ENCODE assay signal across 9 mouse cellular contexts in the genomic region with DNA sequence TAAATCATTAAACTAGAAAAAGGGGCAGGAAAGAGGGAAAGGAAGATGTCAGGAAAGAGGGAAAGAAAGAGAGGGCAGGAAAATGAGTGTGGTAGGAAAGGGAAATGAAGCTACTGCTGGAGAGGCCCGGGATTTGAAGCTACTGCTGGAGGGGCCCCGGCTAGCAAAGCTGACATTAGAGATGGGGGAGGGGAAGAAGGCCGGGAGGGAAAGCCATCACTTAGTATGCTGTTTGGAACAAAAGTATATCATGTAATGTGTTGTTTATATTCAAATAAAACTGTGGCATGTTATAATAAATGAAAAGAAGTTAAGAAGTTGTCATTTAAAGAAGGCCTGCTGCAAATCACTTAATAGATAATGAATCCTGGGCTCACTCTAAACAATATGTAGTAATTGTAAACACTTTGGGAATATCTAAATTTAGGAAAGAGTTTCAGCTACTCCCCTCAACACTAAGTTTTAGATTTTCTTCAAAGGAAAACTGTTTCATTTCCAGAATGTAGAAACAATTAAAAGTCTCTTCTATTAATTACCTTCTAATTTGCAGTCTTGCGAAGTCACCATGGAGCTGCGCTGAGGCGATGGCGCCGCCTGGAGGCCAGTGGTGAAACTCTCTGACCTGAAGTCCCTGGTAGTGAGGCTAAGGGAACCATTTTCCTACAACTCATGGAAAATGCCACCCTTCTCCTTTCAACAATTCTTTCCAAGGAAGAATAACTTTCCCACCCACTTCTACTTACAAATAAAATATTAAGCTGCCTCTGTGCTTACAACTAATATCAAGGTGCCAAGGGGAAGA.
DNase-seq lines count a peak whose midpoint lies in the region; ATAC-seq lines count a peak whose summit lies in the region.
"Had no signal": no experiment of that assay in that cellular context is flagged by ENCODE, and none has a peak within 500 bp of the region (broad histone marks: within the 10 kb centered on the region; RNA-seq: fewer than 3 reads in every experiment).

No protein-coding gene starts in this region.

- no peak overlapping the region for H3K4me3 ChIP-seq in neural tube, embryonic 13.5 days
- H3K4me3 ChIP-seq: embryonic facial prominence, embryonic 12.5 days had no signal

- H3K9ac ChIP-seq in neural tube, embryonic 13.5 days, result no peak overlapping the region
- H3K9ac ChIP-seq: embryonic facial prominence, embryonic 12.5 days had no signal

- peak; percentile 59 for DNase-seq in kidney, adult 18-20 months
- DNase-seq in kidney, adult 11 months, result no peak
- peak; percentile 19 for DNase-seq in MEL-GATA-1-ER (ENCODE audit: extremely low read depth, low read depth)
- DNase-seq in cerebellum, postnatal 4 days (ENCODE audit: low spot score in 2 of 2), result peak; percentile 67 to 78
- peak; percentile 60 to 75 for DNase-seq in heart, postnatal 10 days
- DNase-seq in left cerebral cortex, postnatal 10 days (ENCODE audit: extremely low spot score in 1 of 2, low spot score in 2 of 2), result peak; percentile 69 to 70

- no peaks in the 10 kb centered on the region for H3K27me3 ChIP-seq in neural tube, embryonic 13.5 days
- H3K27me3 ChIP-seq: embryonic facial prominence, embryonic 12.5 days had no signal

- 9% methylated on average over 8 of the region's 8 CpGs for WGBS in neural tube, embryonic 13.5 days

- no peak overlapping the region for H3K27ac ChIP-seq in neural tube, embryonic 13.5 days (replicated peaks)
- H3K27ac ChIP-seq: embryonic facial prominence, embryonic 12.5 days had no signal

- intact Hi-C loops in heart, postnatal 10 days (cut with DNase I), result loop anchor here (2.0 kb wide), 1 partner anchor 457 kb away; no protein-coding TSS in a partner anchor
- intact Hi-C loops in left cerebral cortex, postnatal 10 days (cut with DNase I), result loop anchor here (2.0 to 5.0 kb wide), 2 partner anchors 459 to 858 kb away; no protein-coding TSS in a partner anchor

- no peaks in the 10 kb centered on the region for H3K9me3 ChIP-seq in neural tube, embryonic 13.5 days
- H3K9me3 ChIP-seq: embryonic facial prominence, embryonic 12.5 days had no signal

- no peaks in the 10 kb centered on the region for H3K36me3 ChIP-seq in neural tube, embryonic 13.5 days
- H3K36me3 ChIP-seq: embryonic facial prominence, embryonic 12.5 days had no signal

- no peak overlapping the region for H3K4me2 ChIP-seq in neural tube, embryonic 13.5 days
- H3K4me2 ChIP-seq: embryonic facial prominence, embryonic 12.5 days had no signal

- 0 out of 2 replicates have a peak, but pooled peaks have one; percentile 48 for ATAC-seq in neural tube, embryonic 13.5 days (ENCODE audit: low read depth)
- ATAC-seq in erythroid progenitor cell, adult 5-6 weeks (replicated peaks; ENCODE audit: low FRiP score, poor library complexity, severe bottlenecking), result no peak

- H3K4me1 ChIP-seq in neural tube, embryonic 13.5 days (replicated peaks), result peaks cover 10% of the 10 kb centered on the region; the same call in 1 of the 2 replicates
- H3K4me1 ChIP-seq: embryonic facial prominence, embryonic 12.5 days had no signal
